Mouse (Mus musculus) embryo, embryonic 11.5 days (tissue): ENCODE data around the gene BC005624.
"Not testable (repeated sequence)": the region's sequence is repeated elsewhere in the genome, so short reads cannot be mapped to it uniquely, and the experiment has no call there.

Experiments
- DNase-seq: peaks from one replicate; pipeline ENCODE4 v3.0.0-alpha.2; 2012; ENCODE audit warnings: low read depth, low spot score

BC005624 gene

GRCm38 (mm10) chr2:30983024-30983423 lies 1.0 kb upstream of the BC005624 start:
- no peak for DNase-seq

- peak; percentile 78 for DNase-seq
Measured at GRCm38 (mm10) chr2:30967352-30968327, 14.4 kb downstream of the BC005624 start, which contains the start of gene Tor1a. Tor1a (minus strand) TSS chr2:30967933.

GRCm38 (mm10) chr2:30966826-30967225 lies 15.2 kb downstream of the BC005624 start:
- no peak for DNase-seq

- no peak for DNase-seq
Measured at GRCm38 (mm10) chr2:30965627-30966026, 16.4 kb downstream of the BC005624 start.

- no peak for DNase-seq
Measured at GRCm38 (mm10) chr2:30962570-30963254, 19.3 kb downstream of the BC005624 start.

- DNase-seq: no peak
Measured at GRCm38 (mm10) chr2:30959856-30960255, 22.1 kb downstream of the BC005624 start.

- no peak for DNase-seq
Measured at GRCm38 (mm10) chr2:30958726-30959125, 23.3 kb downstream of the BC005624 start.

GRCm38 (mm10) chr2:30957511-30957910 lies 24.5 kb downstream of the BC005624 start:
- DNase-seq: no peak

- DNase-seq: no peak
Measured at GRCm38 (mm10) chr2:30954797-30955196, 27.2 kb downstream of the BC005624 start.

GRCm38 (mm10) chr2:30952824-30953490 lies 29.0 kb downstream of the BC005624 start, which contains the start of gene Tor1b:
Tor1b (plus strand) TSS chr2:30952959.
- peak; percentile 80 for DNase-seq

GRCm38 (mm10) chr2:30952457-30952823 lies 29.6 kb downstream of the BC005624 start:
- DNase-seq: no peak

- DNase-seq: peak; percentile 78
Measured at GRCm38 (mm10) chr2:30942603-30943011, 39.4 kb downstream of the BC005624 start.

GRCm38 (mm10) chr2:30942116-30942515 lies 39.9 kb downstream of the BC005624 start:
- DNase-seq: not testable (repeated sequence)

- DNase-seq: no peak
Measured at GRCm38 (mm10) chr2:30941586-30941985, 40.4 kb downstream of the BC005624 start.

- DNase-seq: no peak
Measured at GRCm38 (mm10) chr2:30938574-30938991, 43.4 kb downstream of the BC005624 start.

GRCm38 (mm10) chr2:30937731-30938130 lies 44.3 kb downstream of the BC005624 start:
- DNase-seq: no peak

GRCm38 (mm10) chr2:30936808-30937207 lies 45.2 kb downstream of the BC005624 start:
- no peak for DNase-seq

GRCm38 (mm10) chr2:30933917-30934450 lies 48.0 kb downstream of the BC005624 start:
- DNase-seq: peak; percentile 68

- DNase-seq: no peak
Measured at GRCm38 (mm10) chr2:30933032-30933431, 49.0 kb downstream of the BC005624 start.

GRCm38 (mm10) chr2:30931922-30932321 lies 50.1 kb downstream of the BC005624 start:
- DNase-seq: no peak

- not testable (repeated sequence) for DNase-seq
Measured at GRCm38 (mm10) chr2:30930846-30931245, 51.2 kb downstream of the BC005624 start.
